In the genomic region with DNA sequence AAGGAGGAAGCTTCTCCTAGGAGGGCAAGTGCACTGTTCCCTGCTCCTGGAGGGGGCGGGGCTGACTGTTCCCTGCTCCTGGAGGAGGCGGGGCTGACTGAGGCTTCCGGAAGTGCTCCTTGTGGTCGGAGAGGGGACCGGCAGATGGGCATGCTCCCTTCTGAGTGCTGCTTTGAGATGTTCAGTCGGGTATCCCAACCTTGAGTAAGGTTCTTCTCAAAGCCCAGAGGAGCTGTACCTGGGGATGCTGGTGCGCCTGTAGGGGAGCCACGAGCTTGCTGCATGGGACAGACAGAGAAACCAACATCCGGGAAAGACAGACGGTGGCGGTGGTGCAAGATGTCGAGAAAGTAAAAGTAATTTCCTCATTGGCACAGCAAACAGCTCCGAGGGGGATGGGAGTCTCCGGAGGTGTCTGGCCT, we compare ENCODE assay signal across 7 mouse cellular contexts.
DNase-seq lines count a peak whose midpoint lies in the region; ATAC-seq and TF ChIP-seq lines count a peak whose summit lies in the region.

No protein-coding gene starts in this region.

- TF ChIP-seq CTCF in kidney, adult 2 months (conservative IDR thresholded peaks at IDR 0.05; ENCODE audit: insufficient read depth, insufficient read length, low read depth, low read length), result no peak; the same call in 1 of the 2 replicates

- H3K9ac ChIP-seq in lung, embryonic 15.5 days, result 0 out of 2 replicates have a peak overlapping the region, but pooled peaks have one; percentile 24

- peak overlapping the region; percentile 61 for H3K4me2 ChIP-seq in lung, embryonic 15.5 days

- H3K9me3 ChIP-seq in heart, embryonic 10.5 days, result no peaks in the 10 kb centered on the region
- H3K9me3 ChIP-seq in lung, embryonic 15.5 days, result no peaks in the 10 kb centered on the region

- peak overlapping the region; percentile 71 for H3K27ac ChIP-seq in heart, embryonic 10.5 days
- no peak overlapping the region for H3K27ac ChIP-seq in kidney, adult 2 months (ENCODE audit: insufficient read depth, low read depth, low read length)
- H3K27ac ChIP-seq in lung, embryonic 15.5 days, result no peak overlapping the region

- ATAC-seq in lung, embryonic 15.5 days (ENCODE audit: borderline replicate concordance, extremely low read depth, low FRiP score, low TSS enrichment), result peak; percentile 62; the same call in 1 of the 2 replicates
- peak; percentile 47; the same call in 1 of the 2 replicates for ATAC-seq in neutrophil, adult 5-6 weeks (ENCODE audit: extremely low read depth, insufficient number of reproducible peaks, low FRiP score, poor library complexity, severe bottlenecking)

- H3K27me3 ChIP-seq in heart, embryonic 10.5 days (ENCODE audit: insufficient read depth, poor library complexity, severe bottlenecking), result no peaks in the 10 kb centered on the region
- no peaks in the 10 kb centered on the region for H3K27me3 ChIP-seq in kidney, adult 2 months (replicated peaks; ENCODE audit: control insufficient read depth, insufficient read depth, low read length)
- no peaks in the 10 kb centered on the region for H3K27me3 ChIP-seq in lung, embryonic 15.5 days

- peak; percentile 16 to 31 for DNase-seq in adrenal gland, adult 18-20 months (ENCODE audit: low spot score in 2 of 2)
- DNase-seq in embryo, embryonic 11 days, result peak; percentile 84
- no peak for DNase-seq in heart, embryonic 10.5 days (ENCODE audit: low spot score)
- DNase-seq in kidney, adult 2 months, result peak; percentile 61
- DNase-seq in Muller cell, postnatal 12 days (ENCODE audit: inconsistent ontology term), result no peak

- H3K4me1 ChIP-seq in heart, embryonic 10.5 days, result peaks cover 20% of the 10 kb centered on the region
- H3K4me1 ChIP-seq in kidney, adult 2 months (ENCODE audit: control insufficient read depth, insufficient read depth, low read length), result no peaks in the 10 kb centered on the region; the same call in 1 of the 2 replicates
- peaks cover 9% of the 10 kb centered on the region; the same call in 1 of the 2 replicates for H3K4me1 ChIP-seq in lung, embryonic 15.5 days

- H3K36me3 ChIP-seq in heart, embryonic 10.5 days, result no peaks in the 10 kb centered on the region
- H3K36me3 ChIP-seq in kidney, adult 2 months (ENCODE audit: control insufficient read depth, insufficient read depth, low read length), result no peaks in the 10 kb centered on the region
- no peaks in the 10 kb centered on the region for H3K36me3 ChIP-seq in lung, embryonic 15.5 days

- no peak for TF ChIP-seq POLR2A in kidney, adult 2 months (IDR thresholded peaks at IDR 0.05; ENCODE audit: low read depth, low read length)

- H3K4me3 ChIP-seq in heart, embryonic 10.5 days, result peak overlapping the region; percentile 64
- H3K4me3 ChIP-seq in kidney, adult 2 months (ENCODE audit: insufficient read depth, low read depth, low read length), result peak overlapping the region; percentile 50
- H3K4me3 ChIP-seq in lung, embryonic 15.5 days, result peak overlapping the region; percentile 38

- 7% methylated on average over 14 of the region's 14 CpGs for WGBS in heart, embryonic 10.5 days
- WGBS in kidney, adult 2 months, result 19% methylated on average over 14 of the region's 14 CpGs
- 8% methylated on average over 14 of the region's 14 CpGs for WGBS in lung, embryonic 15.5 days

Comparison
In these comparisons a context has a peak if more than half of its experiments do, and no peak if none do; other contexts are left out.
1. DNase-seq: peak in adrenal gland, adult 18-20 months (2 of 2), embryo, embryonic 11 days (single experiment) and kidney, adult 2 months (single experiment); none in heart, embryonic 10.5 days (single experiment) and Muller cell, postnatal 12 days (single experiment).
2. Peak in every context shown above with its lines, with median percentiles within 50 percentile points of each other: H3K4me3 ChIP-seq.